Mouse (Mus musculus) heart, adult 2 months (tissue): ENCODE data around the gene Fsd1l.

Experiments used
- CTCF ChIP-seq: fragments of 200-600 bp; IDR thresholded peaks from 2 replicates; pipeline ENCODE4 v1.8.1; 2022; ENCODE audit warnings: antibody characterized with exemption, mild to moderate bottlenecking, moderate library complexity
- POLR2A ChIP-seq: fragments of 200-500 bp; IDR thresholded peaks from 2 replicates; pipeline ENCODE4 v1.6.1; 2011; ENCODE audit warnings: mild to moderate bottlenecking, low read depth, low read length, control low read depth; ENCODE audit not compliant: insufficient read depth

DNA sequence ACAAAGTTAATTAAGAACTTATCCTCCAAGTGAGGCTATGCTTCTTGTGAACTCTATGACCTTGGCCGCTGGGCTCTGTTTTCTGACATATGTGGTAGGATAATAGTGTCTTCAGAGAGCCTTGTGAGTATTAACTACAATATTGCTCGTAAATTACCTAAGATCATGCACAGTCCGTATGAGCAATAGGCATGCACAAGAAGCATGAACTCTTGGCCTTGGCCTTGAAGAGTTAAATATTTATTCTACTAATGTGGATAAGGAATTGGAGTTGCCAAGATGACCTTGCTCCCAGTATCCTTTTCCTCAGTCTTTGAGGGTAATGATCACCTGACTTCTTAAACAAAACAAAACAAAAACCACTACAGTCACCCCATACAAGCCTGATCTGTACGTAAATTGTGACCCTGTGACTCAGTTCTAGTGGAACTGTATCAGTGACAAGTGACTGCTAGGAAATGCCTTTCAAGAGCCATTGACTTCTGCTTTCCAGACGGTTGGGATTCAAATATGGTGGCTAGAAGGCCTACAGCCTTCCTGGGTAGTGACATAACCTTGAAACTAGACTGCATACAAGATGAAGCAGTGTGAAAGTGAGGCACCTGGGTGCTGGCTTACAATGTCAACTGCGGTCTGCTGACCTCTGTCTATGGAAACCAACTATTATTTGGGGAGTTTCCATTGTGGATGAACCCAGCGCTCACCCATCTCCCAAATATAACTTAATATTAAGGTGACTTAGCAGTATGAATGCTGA lies 40.4 kb upstream of the Fsd1l start:
- no peak for TF ChIP-seq POLR2A
- no peak for TF ChIP-seq CTCF
